Mouse (Mus musculus): ENCODE measurements around the gene Ell.

DNA sequence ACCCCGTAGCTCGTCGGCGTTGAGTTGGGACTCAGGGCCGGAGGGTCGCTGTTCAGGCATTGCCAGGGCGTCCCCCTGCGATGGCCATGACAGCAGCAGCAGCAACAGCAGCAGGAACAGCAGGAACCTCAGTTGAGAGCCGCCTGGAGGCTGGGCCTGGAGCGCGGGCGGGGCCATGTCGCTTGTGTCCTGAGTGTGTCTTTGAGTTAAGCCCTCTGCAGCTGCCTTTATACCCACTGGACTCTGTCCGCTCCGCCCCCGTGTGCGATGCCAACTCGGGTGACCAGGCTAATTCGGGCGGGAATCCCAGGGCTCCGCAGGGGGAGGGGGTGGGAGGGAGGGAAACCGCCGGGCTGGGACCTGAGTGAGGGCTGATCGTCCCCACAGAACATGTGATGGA lies 92.2 kb downstream of the Ell start:
- TF ChIP-seq CTCF (IDR thresholded peaks at IDR 0.05; ENCODE audit: borderline replicate concordance, insufficient read depth, low read length): no peak
- peak; percentile 80 for TF ChIP-seq POLR2A (IDR thresholded peaks at IDR 0.05; ENCODE audit: low read depth, low read length)

Data from embryonic fibroblast, embryonic 13.5 days (primary cell).